Mouse (Mus musculus): ENCODE data around the gene Thsd4.

Thsd4 gene

DNA sequence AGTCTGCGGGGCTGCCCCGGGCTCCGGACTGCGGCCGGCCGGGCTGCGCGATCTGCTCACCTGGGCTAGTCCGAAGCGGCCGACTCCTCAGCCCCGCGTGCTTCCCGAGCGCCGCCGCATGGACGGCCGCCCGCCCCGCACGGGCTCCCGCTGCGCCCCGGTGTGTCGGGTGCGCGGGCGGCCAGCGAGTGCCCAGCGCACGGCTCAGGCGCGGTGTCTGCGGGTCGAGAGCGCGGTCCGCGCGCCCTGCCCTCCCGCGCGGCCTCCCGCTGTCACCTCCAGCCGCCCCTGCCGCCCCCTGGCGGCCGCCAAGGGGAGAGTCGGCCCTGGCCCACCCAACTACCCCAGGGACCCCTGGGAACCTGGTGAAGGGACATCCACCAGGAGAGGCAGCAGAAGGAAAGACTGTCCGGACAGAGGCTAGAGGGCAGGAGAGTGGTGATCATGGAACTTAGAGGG, at the start of gene Thsd4:
Gene Thsd4, minus strand, starts transcription at position 241 of the 459 bp plus-strand sequence.
- peak; percentile 32 for DNase-seq

DNA sequence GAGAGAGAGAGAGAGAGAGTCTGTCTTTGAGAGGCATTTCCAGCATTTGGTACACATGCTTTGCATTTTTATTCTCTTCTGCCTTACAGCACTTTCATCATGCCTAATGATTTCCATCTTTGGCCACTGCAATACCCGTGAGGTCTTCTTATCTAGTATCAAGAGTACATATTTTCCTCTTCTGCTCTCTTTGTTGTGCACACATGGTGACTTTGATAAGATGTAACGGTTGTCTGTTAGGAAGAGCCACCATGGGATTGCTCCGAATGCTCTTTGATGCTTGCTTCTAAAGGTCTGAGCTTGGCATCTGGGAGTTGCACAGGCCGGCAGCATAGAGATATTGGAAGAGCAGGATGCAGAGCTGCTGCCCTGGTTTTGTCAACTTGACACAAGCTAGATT, 49.2 kb upstream of the Thsd4 start:
- no peak for DNase-seq

- no peak for DNase-seq
These were observed 47.5 kb upstream of the Thsd4 start for GRCm38 (mm10) chr9:60569366-60569765.

GRCm38 (mm10) chr9:60563809-60564208, 42.0 kb upstream of the Thsd4 start:
- no peak for DNase-seq

- DNase-seq, result peak; percentile 30
These were observed 40.9 kb upstream of the Thsd4 start for GRCm38 (mm10) chr9:60562443-60563371.

DNA sequence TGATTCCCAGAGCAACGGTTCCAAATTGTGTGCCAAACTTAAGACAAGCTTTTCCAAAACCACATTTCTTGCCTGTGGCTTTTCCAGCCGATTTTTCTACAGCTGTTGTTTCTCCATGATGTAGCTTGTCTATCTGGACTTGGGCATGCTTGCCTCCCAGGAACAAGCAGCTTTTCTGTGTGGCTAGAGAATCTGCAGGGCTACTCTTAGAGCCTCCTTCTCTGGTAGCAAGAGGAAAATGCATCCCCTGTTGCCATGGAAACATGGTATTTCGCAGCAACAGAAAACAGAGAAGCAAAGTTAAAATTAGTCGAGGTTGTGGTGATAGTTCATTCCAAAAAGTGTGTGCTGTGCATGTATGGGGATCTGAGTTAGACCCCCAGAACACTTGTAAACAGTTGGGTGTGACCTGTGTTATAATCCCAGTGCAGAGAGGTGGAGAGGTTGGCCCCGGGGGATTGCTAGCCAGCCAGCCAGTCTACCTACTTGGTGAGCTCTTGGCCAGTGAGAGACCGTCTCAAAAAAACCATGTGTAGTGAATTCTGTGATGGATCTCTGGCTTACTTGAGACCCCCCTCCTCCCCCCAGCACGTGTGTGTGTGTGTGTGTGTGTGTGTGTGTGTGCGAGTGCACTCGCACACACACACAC, 39.9 kb upstream of the Thsd4 start:
- no peak for DNase-seq

DNA sequence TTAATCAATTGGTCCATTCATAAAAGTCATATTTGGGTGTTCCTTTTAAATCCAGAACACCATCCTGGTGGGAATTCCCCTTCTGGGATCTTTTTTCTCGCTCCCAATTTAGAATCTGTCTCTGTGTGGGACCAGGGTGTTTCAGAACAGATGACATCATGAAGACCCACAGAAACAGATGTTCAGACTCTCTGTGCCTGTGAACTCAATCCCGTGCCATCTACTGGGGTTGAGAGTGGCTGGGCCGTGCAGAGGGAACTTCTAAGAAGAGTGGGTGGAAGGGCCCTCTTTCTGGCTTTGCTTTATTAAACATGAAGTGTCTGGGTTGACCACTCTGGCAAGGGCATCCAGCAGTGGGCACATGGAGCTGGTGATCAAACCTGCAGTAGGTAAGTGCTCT, 36.7 kb upstream of the Thsd4 start:
- DNase-seq, result no peak

DNA sequence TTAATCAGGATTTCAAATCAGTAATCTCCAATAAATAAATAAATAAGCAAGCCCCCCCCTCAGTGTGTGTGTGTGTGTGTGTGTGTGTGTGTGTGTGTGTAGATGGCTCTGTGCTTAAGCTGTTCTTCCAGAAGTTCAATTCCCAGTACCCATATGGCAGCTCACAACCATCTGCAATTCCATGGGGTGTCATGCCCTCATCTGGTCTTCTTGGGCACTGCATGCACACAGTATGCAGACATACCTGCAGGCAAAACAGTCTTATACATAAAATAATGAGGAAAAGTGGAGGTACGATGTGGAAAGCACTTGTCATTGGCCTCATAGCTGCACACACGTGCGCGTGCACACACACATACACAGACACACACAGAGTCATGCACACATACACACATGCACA, 29.4 kb upstream of the Thsd4 start:
- no peak for DNase-seq

DNA sequence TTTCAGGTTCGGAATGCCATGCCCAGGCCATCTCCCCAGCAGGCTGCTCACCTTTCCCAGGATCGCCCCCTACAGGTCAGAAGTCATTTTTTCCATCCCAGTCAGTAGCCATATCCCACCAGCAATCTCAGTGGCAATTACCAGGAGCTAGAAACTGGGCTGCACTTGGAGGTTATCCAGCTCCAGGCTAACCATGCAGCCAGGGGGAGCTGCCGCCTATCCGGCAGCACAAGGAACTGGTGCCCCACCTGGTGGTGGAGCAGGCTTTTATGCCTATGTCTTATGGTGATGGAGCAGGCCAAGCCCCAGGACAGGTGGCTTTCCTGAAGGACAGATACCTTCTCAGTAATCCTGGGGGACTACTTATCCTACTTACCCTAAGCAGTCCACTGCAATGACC, 26.3 kb upstream of the Thsd4 start:
- peak; percentile 49 for DNase-seq

DNA sequence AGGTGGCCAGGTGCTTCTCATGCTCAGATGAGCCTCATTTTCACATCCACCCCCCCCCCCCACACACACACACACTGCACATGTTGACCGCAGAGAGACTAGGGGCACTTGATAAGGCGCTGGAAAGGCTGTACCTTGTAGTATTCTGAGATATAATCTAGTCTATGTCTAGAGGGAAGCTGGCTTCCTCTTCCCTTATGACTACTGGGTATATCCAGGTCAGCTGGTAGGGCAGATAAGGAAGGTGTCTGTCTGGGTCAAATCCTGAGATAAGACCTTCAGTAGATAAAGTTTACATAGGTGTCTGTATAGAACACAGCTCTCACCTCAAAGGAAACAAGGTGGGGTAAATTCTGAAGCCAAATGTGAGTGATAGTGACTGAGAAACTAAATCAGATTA, 24.3 kb upstream of the Thsd4 start:
- no peak for DNase-seq

DNA sequence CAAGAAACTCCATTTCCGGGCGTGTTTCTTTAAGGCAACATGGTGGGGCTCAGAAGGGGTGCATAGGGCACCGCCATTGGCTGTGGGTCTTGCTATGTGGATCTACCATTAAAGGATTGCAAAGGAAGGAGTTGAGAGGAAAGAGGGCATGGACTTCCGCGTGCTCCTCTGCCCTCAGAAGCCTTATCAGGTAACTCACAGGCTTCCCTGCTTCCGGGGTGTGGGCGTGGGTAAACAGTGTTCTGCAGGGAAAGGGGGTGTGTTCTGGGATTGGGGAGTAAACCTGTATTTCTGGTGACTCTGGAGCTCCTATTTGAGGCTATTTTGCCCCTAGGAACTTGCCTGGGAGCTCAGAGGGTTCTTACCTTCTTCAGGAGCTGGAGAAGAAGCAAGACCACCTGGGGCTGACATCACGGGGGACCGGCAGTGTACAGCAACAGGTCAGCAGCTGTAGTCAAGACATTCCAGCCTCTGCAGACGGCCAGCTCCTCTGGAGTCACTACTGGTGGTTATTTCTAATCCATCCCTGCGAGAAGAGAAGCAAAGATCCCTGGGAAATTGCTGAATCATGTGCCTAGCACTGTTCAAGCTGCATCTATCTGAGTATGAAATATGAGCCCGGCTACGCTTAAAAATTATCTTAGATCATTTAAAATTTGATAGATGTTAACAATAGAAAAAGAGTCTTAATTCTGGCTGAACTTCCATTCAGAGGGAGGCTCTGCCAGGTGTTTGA, 23.7 kb upstream of the Thsd4 start:
- no peak for DNase-seq

GRCm38 (mm10) chr9:60543422-60544015, 21.7 kb upstream of the Thsd4 start:
- no peak for DNase-seq

GRCm38 (mm10) chr9:60530310-60530709, 8.5 kb upstream of the Thsd4 start:
- DNase-seq, result peak; percentile 37

- DNase-seq, result no peak
These were observed 7.8 kb upstream of the Thsd4 start for GRCm38 (mm10) chr9:60529348-60530243.

DNA sequence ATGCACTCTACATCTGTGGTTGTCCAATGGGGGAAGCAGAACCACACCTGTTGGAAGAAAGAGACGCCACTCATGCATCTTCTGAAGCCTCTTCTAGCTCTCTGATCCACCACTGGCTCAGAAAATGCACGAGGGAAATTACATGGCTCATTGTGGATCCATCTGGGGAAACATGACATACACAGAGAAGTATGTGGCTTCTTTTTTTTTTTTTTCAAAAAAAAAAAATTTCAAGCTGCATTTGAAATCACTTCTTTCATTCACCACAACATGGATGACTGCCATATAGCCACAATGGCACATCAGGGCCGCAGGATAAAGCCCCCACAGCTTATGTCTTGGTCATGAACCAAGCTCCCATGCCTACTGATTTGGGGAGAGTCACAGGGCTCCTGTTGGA, 6.4 kb upstream of the Thsd4 start:
- DNase-seq, result no peak

DNA sequence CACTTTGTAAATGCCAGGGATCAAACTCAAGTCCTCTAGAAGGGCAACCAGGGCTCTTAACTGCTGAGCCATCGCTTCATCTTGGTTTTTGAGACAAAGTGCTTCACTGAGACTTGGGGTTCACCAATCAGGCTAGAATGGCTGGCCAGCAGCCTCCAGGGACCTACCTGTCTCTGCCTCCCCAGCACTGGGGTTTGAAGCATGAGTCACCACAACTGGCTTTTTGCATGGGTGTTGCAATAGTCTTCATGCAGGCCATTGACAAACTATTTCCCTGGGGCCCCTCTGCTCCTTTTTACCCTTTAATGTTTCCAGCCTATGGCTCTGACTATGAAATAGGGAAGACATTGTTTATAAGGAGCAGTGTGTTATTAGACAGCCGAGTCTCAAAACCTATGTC, 6.0 kb upstream of the Thsd4 start:
- no peak for DNase-seq

DNA sequence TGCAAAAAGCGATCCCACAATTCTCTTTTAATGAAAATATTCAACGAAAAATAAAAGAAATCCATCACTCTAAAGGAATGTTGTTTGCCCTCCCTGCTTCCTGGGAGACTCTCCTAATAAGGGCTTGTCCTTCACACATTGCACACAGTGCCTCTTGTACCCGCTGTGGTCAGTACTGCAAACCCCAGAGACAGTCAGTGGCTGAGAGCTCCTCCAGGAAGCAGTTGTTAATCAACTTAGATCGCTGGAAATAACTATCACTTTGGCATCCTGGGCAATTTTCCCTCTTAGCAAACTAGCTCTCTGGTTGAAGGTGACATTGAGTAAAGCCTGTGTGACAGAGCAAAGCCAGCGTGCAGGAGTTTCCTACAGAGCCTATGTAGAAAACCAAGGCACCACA, 5.2 kb upstream of the Thsd4 start:
- DNase-seq, result no peak

DNA sequence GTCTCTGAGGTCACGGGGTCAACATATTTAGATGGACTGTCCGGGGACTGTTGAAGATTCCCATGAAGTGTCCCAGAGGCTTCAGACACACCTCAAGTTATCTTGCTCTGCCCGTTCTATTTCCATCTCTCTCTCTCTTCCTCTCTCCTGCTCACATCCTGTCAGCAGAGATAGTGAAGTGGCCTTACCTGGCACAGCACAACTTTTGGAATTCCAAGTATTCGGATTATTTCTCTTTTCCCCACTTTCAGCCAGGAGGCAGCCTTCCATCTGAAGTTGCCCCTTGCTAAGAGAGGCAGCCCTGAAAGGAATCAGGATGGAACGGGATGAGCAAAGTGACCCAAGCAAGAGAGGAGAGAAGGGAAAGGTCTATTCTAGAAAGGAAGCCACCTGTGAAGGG, 4.3 kb upstream of the Thsd4 start:
- DNase-seq, result no peak

DNA sequence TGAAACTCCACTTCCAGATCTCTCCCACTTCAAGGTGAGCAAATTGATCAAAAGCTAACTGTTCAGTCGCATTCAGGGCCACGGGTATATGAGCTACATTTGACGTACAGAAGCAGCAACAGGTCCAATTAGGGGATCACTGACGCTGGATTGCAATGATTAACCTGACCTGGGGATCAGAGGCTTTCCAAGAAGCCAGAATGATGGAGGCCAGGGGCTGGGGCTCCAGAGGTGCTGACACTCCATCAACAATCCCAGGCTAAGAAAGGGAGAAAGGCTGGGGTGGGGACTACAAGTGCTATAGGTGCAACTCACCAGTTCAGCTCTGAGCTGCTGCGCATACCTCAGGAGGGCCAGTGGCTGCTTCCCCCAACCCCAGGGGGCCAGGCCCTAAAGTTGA, 703 bp downstream of the Thsd4 start:
- DNase-seq, result no peak

DNA sequence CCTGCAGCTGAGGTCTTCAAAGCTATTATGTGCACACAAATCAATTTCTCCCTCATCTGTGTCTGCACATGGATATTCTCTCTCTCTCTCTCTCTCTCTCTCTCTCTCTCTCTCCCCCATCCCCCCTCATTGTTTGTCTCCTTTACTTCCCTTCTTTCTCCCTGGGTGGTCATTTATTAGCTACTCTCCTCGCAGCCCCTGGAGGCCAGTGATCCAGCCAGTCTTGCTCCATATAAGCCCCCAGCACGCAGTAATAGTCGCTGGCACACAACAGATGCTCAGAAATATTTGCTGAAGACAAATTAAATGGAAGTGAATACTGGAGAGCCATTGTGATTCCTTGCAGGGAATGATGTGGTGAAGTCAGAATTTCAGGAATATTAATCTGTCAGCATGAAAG, 2.2 kb downstream of the Thsd4 start:
- no peak for DNase-seq

- DNase-seq, result peak; percentile 51
These were observed 3.6 kb downstream of the Thsd4 start for GRCm38 (mm10) chr9:60518216-60518615.

- DNase-seq, result peak; percentile 40
These were observed 4.7 kb downstream of the Thsd4 start for GRCm38 (mm10) chr9:60517148-60517547.
